In genomic region chr2:39226731-39227130, GRCm38 (mm10) we compare ENCODE assay signal across 8 mouse cellular contexts. TPM values are rescaled to one million over a fixed set of nuclear protein-coding genes. Genes with fewer than 3 reads are reported as not detected.
DNase-seq lines count a peak whose midpoint lies in the region; ATAC-seq and TF ChIP-seq lines count a peak whose summit lies in the region.

No protein-coding gene starts in this region.

- WGBS in kidney, postnatal 0 days, result 33% methylated on average over 3 of the region's 3 CpGs
- WGBS in embryonic facial prominence, embryonic 13.5 days, result 32% methylated on average over 3 of the region's 3 CpGs
- 40% methylated on average over 3 of the region's 3 CpGs for WGBS in intestine, embryonic 16.5 days
- 41% methylated on average over 3 of the region's 3 CpGs for WGBS in neural tube, embryonic 12.5 days

- no peak for DNase-seq in kidney, postnatal 0 days (ENCODE audit: low spot score)
- no peak for DNase-seq in kidney, adult 11 months
- DNase-seq in gastrocnemius, postnatal 10 days, result no peak
- no peak for DNase-seq in gastrocnemius, postnatal 36 days
- no peak for DNase-seq in ovary, postnatal 14 days (ENCODE audit: low spot score)

- H3K4me1 ChIP-seq in kidney, postnatal 0 days (replicated peaks; ENCODE audit: insufficient read depth, low read length), result 0 out of 2 replicates have a peak, but pooled peaks cover 5% of the 10 kb centered on the region
- peaks cover 8% of the 10 kb centered on the region for H3K4me1 ChIP-seq in embryonic facial prominence, embryonic 13.5 days
- peaks cover 6% of the 10 kb centered on the region for H3K4me1 ChIP-seq in intestine, embryonic 16.5 days (ENCODE audit: control insufficient read depth, insufficient read depth, low read length)
- H3K4me1 ChIP-seq in neural tube, embryonic 12.5 days, result peaks cover 14% of the 10 kb centered on the region

- peak overlapping the region; percentile 97 for H3K27ac ChIP-seq in kidney, postnatal 0 days
- peak overlapping the region; percentile 71 for H3K27ac ChIP-seq in embryonic facial prominence, embryonic 13.5 days
- H3K27ac ChIP-seq in intestine, embryonic 16.5 days (ENCODE audit: low read length), result no peak overlapping the region
- H3K27ac ChIP-seq in neural tube, embryonic 12.5 days, result 0 out of 2 replicates have a peak overlapping the region, but pooled peaks have one; percentile 88

- H3K9me3 ChIP-seq in kidney, postnatal 0 days (replicated peaks; ENCODE audit: low read length), result no peaks in the 10 kb centered on the region
- no peaks in the 10 kb centered on the region for H3K9me3 ChIP-seq in embryonic facial prominence, embryonic 13.5 days
- H3K9me3 ChIP-seq in intestine, embryonic 16.5 days (ENCODE audit: control insufficient read depth, low read length), result no peaks in the 10 kb centered on the region
- no peaks in the 10 kb centered on the region for H3K9me3 ChIP-seq in neural tube, embryonic 12.5 days

- peak overlapping the region; percentile 88 for H3K4me3 ChIP-seq in kidney, postnatal 0 days (replicated peaks; ENCODE audit: low read depth, low read length)
- peak overlapping the region; percentile 70 for H3K4me3 ChIP-seq in embryonic facial prominence, embryonic 13.5 days
- H3K4me3 ChIP-seq in intestine, embryonic 16.5 days (ENCODE audit: low read length), result peak overlapping the region; percentile 75
- H3K4me3 ChIP-seq in neural tube, embryonic 12.5 days, result peak overlapping the region; percentile 74

- H3K4me2 ChIP-seq in kidney, postnatal 0 days (ENCODE audit: low read length), result peak overlapping the region; percentile 51
- peak overlapping the region; percentile 57 for H3K4me2 ChIP-seq in embryonic facial prominence, embryonic 13.5 days
- peak overlapping the region; percentile 58 for H3K4me2 ChIP-seq in intestine, embryonic 16.5 days (ENCODE audit: low read depth, low read length)
- H3K4me2 ChIP-seq in neural tube, embryonic 12.5 days (replicated peaks), result peak overlapping the region; percentile 71

- H3K27me3 ChIP-seq in kidney, postnatal 0 days (ENCODE audit: insufficient read depth, low read length), result no peaks in the 10 kb centered on the region
- H3K27me3 ChIP-seq in embryonic facial prominence, embryonic 13.5 days, result no peaks in the 10 kb centered on the region
- H3K27me3 ChIP-seq in intestine, embryonic 16.5 days (replicated peaks; ENCODE audit: control insufficient read depth, insufficient read depth, low read length), result no peaks in the 10 kb centered on the region
- H3K27me3 ChIP-seq in neural tube, embryonic 12.5 days (replicated peaks), result no peaks in the 10 kb centered on the region

- intact Hi-C loops in gastrocnemius, postnatal 36 days (cut with DNase I), result no loop called here

- no peak overlapping the region for H3K9ac ChIP-seq in kidney, postnatal 0 days (ENCODE audit: low read depth, low read length)
- H3K9ac ChIP-seq in embryonic facial prominence, embryonic 13.5 days, result peak overlapping the region; percentile 91
- H3K9ac ChIP-seq in intestine, embryonic 16.5 days (ENCODE audit: low read depth, low read length), result peak overlapping the region; percentile 56; the same call in 1 of the 2 replicates
- H3K9ac ChIP-seq in neural tube, embryonic 12.5 days, result no peak overlapping the region

- no peak for TF ChIP-seq CTCF in kidney, postnatal 0 days (IDR thresholded peaks at IDR 0.05; ENCODE audit: low read depth)

- ATAC-seq in kidney, postnatal 0 days (replicated peaks; ENCODE audit: low FRiP score, low read depth), result no peak
- ATAC-seq in embryonic facial prominence, embryonic 13.5 days (ENCODE audit: insufficient number of reproducible peaks, insufficient read depth, low FRiP score, low TSS enrichment, low read depth), result no peak
- ATAC-seq in intestine, embryonic 16.5 days, result no peak
- ATAC-seq in neural tube, embryonic 12.5 days (ENCODE audit: low FRiP score, low read depth), result no peak

- H3K36me3 ChIP-seq in kidney, postnatal 0 days (ENCODE audit: insufficient read depth, low read length), result no peaks in the 10 kb centered on the region
- H3K36me3 ChIP-seq in embryonic facial prominence, embryonic 13.5 days, result no peaks in the 10 kb centered on the region
- no peaks in the 10 kb centered on the region for H3K36me3 ChIP-seq in intestine, embryonic 16.5 days (ENCODE audit: control insufficient read depth, insufficient read depth, low read length)
- H3K36me3 ChIP-seq in neural tube, embryonic 12.5 days, result no peaks in the 10 kb centered on the region

RNA-seq across cellular contexts. Expression of gene Ppp6c, which starts 0.5 kb away (rescaled TPM):
- 76.8 and 81.1 TPM in 2 replicates for polyA plus RNA-seq in kidney, postnatal 0 days (2015; fragmentation: Nextera tagmentation; extraction: Ambion mirVana)
- polyA plus RNA-seq in embryonic facial prominence, embryonic 13.5 days (2015; fragmentation: Nextera tagmentation; extraction: Ambion mirVana), result 67.7 and 70.8 TPM in 2 replicates
- 70.4 and 72.4 TPM in 2 replicates for polyA plus RNA-seq in intestine, embryonic 16.5 days (2015; fragmentation: Nextera tagmentation; extraction: Ambion mirVana)
- 72.0 and 81.1 TPM in 2 replicates for polyA plus RNA-seq in neural tube, embryonic 12.5 days (2016; fragmentation: Nextera tagmentation; extraction: Ambion mirVana)
- 10 to 100 TPM; 63.5 to 68.9 TPM for total RNA-seq in gastrocnemius, postnatal 10 days (2021)
- total RNA-seq in gastrocnemius, postnatal 36 days (2021), result 10 to 100 TPM; 51.8 to 55.5 TPM

RNA-seq across cellular contexts. Expression of gene Scai, which starts 36.2 kb away (rescaled TPM):
- polyA plus RNA-seq in kidney, postnatal 0 days (2015; fragmentation: Nextera tagmentation; extraction: Ambion mirVana), result 5.4 and 6.7 TPM in 2 replicates
- 19.6 and 21.8 TPM in 2 replicates for polyA plus RNA-seq in embryonic facial prominence, embryonic 13.5 days (2015; fragmentation: Nextera tagmentation; extraction: Ambion mirVana)
- polyA plus RNA-seq in intestine, embryonic 16.5 days (2015; fragmentation: Nextera tagmentation; extraction: Ambion mirVana), result 3.9 and 4.2 TPM in 2 replicates
- polyA plus RNA-seq in neural tube, embryonic 12.5 days (2016; fragmentation: Nextera tagmentation; extraction: Ambion mirVana), result 16.5 and 16.8 TPM in 2 replicates
- total RNA-seq in gastrocnemius, postnatal 10 days (2021), result 10 to 100 TPM in 1 of 2 experiments, 1 to 10 TPM in 1; 5.5 to 10.1 TPM
- 1 to 10 TPM; 2.7 to 2.8 TPM for total RNA-seq in gastrocnemius, postnatal 36 days (2021)

Comparison
In these comparisons a context has a peak if more than half of its experiments do, and no peak if none do; other contexts are left out.
1. H3K9ac ChIP-seq: peak in embryonic facial prominence, embryonic 13.5 days (single experiment) and intestine, embryonic 16.5 days (single experiment); none in kidney, postnatal 0 days (single experiment) and neural tube, embryonic 12.5 days (single experiment).
2. Peak in every context shown above with its lines, with median percentiles within 50 percentile points of each other: H3K4me2 ChIP-seq and H3K4me3 ChIP-seq.